Mouse (Mus musculus) urinary bladder, postnatal 25 days (tissue): ENCODE measurements at regions not wholly inside any gene's neighbourhood (a gene's known extent, or its start where the extent isn't known, plus 50 kb on each side); places are given as distances from the start of the nearest gene placed in this dataset.

Experiments
- DNase-seq: peaks from one replicate; pipeline ENCODE4 v3.0.0; 2022; ENCODE audit warnings: low spot score

GRCm38 (mm10) chrX:166725761-166726503 lies 140.4 kb upstream of the Egfl6 start:
- DNase-seq, result no peak

DNA sequence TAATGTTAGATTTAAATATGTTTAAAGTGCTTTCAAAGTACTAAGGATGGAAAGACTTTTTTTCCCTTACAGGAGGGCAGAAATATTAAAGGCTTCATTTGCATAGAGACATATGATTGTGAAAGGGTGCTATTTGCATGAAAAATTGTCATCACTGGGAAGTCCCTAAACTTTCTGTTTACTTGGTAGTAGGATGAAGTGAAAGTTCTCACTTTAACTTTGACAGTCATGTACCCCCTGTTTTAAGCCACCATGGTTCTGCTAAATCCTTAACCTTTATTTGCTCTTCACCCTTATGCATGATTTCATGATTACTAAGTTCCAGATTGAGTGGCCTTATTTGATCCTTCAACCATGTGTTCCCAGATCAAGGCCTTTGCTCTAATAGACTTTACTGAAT lies 132.6 kb upstream of the Egfl6 start:
- no peak for DNase-seq

- no peak for DNase-seq
These were observed 123.8 kb upstream of the Egfl6 start for GRCm38 (mm10) chrX:166709306-166709705.

- DNase-seq, result no peak
These were observed 122.6 kb upstream of the Egfl6 start for GRCm38 (mm10) chrX:166708106-166708505.

DNA sequence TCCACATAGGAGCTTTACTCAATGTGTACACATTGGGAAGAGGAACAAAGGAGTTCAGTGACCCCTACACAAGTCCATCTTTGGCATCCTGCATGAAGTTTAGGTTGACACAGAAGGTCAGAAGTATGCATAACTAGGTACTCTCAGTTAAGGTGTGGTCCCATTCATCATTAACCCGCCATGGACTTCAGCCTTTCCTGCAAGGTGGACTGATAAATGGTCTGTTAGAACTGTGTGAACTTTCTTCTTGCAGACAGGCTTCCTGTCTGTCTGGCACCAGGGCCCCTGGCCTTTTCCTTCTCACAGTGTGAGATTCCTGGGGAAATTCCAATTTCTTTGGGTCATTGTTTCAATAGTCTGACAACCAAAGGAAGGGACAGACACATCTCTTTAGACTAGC lies 121.5 kb upstream of the Egfl6 start:
- no peak for DNase-seq

- DNase-seq, result no peak
These were observed 118.8 kb upstream of the Egfl6 start for GRCm38 (mm10) chrX:166704311-166704710.

DNA sequence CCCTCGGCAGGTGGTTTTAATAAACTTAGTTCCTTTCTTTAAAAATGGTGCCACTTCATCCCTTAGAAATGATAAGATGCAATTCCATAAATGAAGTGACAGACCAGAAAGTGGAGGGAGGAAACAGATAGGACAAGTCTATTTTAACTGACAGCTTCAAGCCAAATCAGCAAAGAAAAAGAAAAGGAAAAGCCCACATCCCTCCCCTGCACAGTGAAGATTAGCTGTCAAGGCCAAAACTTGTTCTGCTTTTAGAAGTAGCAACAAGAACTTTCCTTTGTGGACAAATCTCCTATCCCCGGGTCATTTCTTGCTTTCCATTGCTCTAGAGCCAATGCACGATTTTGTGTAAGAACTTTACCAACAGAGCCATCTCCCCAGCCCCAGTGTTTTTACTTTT lies 108.7 kb upstream of the Egfl6 start:
- no peak for DNase-seq

DNA sequence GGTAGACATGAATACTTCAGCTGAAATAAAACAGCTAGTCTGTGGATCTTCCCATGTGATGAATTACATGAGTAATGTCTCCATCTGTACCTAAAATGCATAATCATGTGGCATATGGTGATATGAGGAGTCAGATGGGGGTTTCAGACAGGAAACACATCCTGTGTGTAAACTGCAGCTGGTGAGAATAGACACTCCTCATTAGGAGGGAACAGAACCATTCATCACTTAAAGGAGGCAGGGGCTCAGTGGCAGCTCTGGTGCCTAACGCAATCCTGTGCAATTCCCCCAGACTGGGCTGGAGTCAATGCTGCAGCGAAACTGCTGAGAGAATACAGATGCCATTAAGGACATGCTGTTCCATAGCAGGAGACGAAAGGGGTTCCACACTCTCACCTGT lies 103.3 kb upstream of the Egfl6 start:
- no peak for DNase-seq

DNA sequence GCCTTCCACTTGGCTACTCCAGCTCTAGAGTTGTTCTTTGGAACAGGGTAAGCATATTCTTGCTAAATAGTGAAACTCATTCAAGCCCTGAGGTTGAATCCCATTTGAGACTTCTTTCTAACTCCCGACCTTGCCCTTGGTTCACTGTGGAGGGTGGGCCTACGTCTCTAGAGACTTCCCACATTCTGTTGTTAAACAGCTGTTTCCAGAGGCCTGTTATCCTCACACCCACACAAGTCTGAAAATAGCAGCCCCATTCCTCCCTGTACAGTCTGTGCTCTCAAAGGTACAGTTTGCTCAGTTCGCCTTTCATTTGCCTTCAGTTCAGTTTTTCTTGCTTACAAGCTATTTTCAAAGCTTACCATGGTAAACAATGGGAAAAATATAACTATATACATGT lies 87.9 kb upstream of the Egfl6 start:
- DNase-seq, result no peak

GRCm38 (mm10) chrX:166672617-166673016 lies 87.1 kb upstream of the Egfl6 start:
- DNase-seq, result no peak

DNA sequence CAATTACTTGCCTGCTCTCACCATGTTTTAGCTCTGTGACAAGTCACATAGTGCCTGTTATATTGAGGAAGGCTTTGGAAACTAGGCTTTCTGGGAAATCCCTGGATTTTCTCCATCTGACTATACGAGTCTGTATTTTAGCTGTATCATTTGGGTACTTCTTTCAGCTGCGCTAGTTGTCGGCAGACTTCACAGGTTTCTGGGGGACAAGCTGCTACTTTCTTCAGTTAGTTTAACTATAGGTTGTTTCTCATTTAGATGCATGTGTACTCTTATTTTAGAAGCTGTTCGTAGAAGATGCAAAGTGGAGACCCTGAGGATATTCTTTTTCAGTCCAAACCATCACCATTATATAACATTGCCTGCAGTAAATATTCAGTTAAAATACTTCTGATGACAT lies 86.3 kb upstream of the Egfl6 start:
- no peak for DNase-seq

DNA sequence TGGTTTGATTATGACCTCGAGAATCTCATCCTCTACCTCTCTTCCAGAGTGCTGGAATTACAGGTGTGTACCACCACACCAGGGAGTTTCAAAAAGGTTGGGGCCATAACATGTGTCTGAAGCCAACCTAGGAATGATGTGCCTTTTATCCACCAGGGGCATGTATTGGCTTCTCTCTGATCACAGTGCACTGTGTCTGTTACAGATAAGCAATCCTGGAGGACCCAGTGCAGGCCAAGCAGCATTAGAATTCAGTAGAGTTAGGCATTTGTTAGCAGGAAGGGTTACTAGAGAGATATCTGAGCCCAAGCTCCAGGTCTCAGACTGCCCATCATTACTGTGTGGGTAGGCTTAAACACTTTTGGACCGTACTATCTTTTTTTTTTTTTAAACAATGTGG lies 80.8 kb upstream of the Egfl6 start:
- no peak for DNase-seq

GRCm38 (mm10) chrX:166661808-166662207 lies 76.3 kb upstream of the Egfl6 start:
- DNase-seq, result peak; percentile 19

DNA sequence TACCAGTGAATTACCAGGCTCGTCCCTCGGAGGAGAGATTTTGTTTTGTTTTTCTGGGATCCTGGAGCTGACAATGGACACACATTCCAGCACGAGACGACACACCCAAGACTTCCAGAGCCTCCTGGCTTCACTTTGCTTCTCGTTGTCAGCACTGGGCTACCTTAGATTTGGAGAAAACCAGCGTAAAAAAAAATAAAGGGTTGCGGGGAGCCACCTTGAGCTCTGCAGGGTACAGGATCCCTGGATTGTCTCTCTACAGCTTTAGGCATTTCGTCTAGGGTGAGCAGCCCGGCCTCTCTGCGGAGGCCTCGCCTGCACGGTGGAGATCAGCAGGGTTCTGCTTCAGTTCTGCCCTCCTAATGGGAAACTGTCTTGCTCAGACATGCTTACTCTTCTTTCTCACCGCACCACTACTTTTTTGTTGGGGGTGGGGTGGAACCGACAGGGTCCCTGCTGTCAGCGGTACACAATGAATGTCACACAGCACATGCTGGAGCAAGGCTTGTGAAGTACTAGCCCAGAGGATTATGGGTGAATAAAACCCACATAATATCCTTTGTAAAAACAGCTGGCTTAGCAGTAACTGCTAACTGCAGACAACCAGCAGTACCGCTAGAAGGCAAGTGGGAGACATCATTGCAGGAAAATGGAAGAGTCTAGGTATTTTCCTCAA lies 75.7 kb upstream of the Egfl6 start:
- DNase-seq, result no peak

DNA sequence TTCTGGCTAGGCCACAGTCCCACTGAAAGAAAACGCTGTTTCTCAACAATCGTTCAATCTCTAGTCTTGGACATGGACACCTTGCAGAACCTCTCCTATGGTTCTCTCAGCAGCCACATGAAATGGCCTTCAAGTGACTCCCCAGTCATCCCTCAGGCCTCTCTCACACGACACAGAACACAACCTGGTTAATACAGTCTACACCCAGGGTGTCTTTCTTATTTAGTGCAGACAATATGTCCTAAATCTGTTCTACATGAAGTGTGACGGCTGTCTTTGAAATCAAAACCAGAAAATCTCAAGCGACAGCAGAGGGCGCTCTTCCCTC lies 75.2 kb upstream of the Egfl6 start:
- peak; percentile 43 for DNase-seq

DNA sequence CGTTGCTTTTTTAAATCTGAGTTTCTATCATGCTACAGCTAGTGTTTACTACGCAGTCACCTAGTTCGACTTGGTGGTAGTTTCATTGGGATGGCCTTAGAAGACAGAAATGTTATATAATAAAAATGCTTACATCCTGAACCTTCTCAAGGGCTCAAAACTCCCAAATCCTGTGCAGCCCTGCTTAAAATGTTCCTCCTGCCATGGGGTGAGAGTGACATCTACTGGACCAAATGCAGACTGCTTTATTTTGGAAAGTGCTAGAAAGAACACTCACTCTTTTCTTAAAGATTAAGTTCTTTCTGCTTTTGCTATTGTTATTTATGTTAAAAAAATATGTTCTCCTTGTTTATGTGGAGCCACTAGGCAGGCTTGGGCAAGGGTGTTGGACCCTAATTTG lies 66.9 kb upstream of the Egfl6 start:
- DNase-seq, result no peak

DNA sequence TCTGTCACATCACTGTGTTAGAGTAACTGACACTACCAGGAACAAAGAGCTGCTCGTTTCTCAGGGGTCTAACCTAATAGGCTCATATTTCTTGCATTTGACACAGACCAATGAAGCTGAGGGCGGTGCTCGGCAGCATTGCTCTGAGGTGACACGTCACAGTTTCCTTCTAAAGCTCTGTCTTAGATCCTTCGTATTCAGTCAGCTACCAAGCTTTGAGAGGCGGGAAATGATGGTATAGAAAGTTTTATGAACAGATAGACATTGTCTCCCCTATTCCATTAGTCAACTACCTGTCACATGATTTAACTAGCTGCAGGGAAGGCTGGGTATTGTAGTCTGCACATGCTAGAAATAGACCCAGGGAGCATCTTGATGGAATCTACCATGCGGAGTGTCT lies 60.2 kb upstream of the Egfl6 start:
- DNase-seq, result no peak

GRCm38 (mm10) chrX:166641256-166641655 lies 55.7 kb upstream of the Egfl6 start:
- DNase-seq, result no peak

GRCm38 (mm10) chrX:166640258-166640657 lies 54.7 kb upstream of the Egfl6 start:
- DNase-seq, result no peak
